Mouse (Mus musculus) hindbrain, embryonic 13.5 days (tissue): ENCODE data around the gene Olfr1186. TPM values are rescaled to one million over a fixed set of nuclear protein-coding genes. Genes with fewer than 3 reads are reported as not detected.
"Not testable (repeated sequence)": the region's sequence is repeated elsewhere in the genome, so short reads cannot be mapped to it uniquely, and the experiment has no call there.

Experiments
- ATAC-seq: fragments of 200-750 bp; cut with Nextera tagmentation; 2 replicates; pipeline ENCODE4 v1.8.0; 2017; ENCODE audit warnings: moderate TSS enrichment; ENCODE audit not compliant: low FRiP score
- H3K27ac ChIP-seq: fragments of 300-500 bp; sonication (generic); 2 replicates; pipeline ENCODE4 v1.5.1; 2015; ENCODE audit warnings: inconsistent platforms, mild to moderate bottlenecking, moderate library complexity
- H3K27me3 ChIP-seq: fragments of 300-500 bp; sonication (generic); 2 replicates; pipeline ENCODE4 v1.6.1; 2015; ENCODE audit warnings: mild to moderate bottlenecking, inconsistent platforms
- H3K36me3 ChIP-seq: fragments of 300-500 bp; sonication (generic); 2 replicates; pipeline ENCODE4 v1.6.1; 2015; ENCODE audit warnings: mild to moderate bottlenecking, inconsistent platforms
- H3K4me1 ChIP-seq: fragments of 300-500 bp; sonication (generic); replicated peaks from 2 replicates; pipeline ENCODE4 v1.6.1; 2015; ENCODE audit warnings: inconsistent platforms
- H3K4me2 ChIP-seq: fragments of 300-500 bp; sonication (generic); 2 replicates; pipeline ENCODE4 v1.6.1; 2015; ENCODE audit warnings: inconsistent platforms, mild to moderate bottlenecking, moderate library complexity
- H3K4me3 ChIP-seq: fragments of 300-500 bp; sonication (generic); 2 replicates; pipeline ENCODE4 v1.5.1; 2015; ENCODE audit warnings: mild to moderate bottlenecking, inconsistent platforms
- H3K9ac ChIP-seq: fragments of 300-500 bp; sonication (generic); 2 replicates; pipeline ENCODE4 v1.6.1; 2015; ENCODE audit warnings: mild to moderate bottlenecking, inconsistent platforms
- H3K9me3 ChIP-seq: fragments of 300-500 bp; sonication (generic); 2 replicates; pipeline ENCODE4 v1.6.1; 2016; ENCODE audit warnings: inconsistent platforms
- WGBS: fragments of 180-500 bp; shearing (Covaris S2); methylation state at CpG from one replicate; pipeline ENCODE4 v1.1.7; 2015; 5-methylcytosine and 5-hydroxymethylcytosine counted together
- polyA plus RNA-seq: library from polyadenylated mRNA; unstranded; fragments of >200 nt; fragmentation: Nextera tagmentation; extraction: Ambion mirVana; gene quantifications from 2 replicates; pipeline ENCODE4 v1.2.1, GENCODE M21; 2015

Olfr1186 gene
- not detected in 2 replicates for polyA plus RNA-seq

- Histone ChIP-seq H3K9me3 (no peaks in the 10 kb centered on the region), H3K27ac (no peak within 1 kb of the TSS), H3K4me1 (no peaks in the 10 kb centered on the region), H3K4me3 (no peak within 1 kb of the TSS), H3K9ac (no peak within 1 kb of the TSS), H3K27me3 (no peaks in the 10 kb centered on the region), H3K4me2 (no peak within 1 kb of the TSS), H3K36me3 (no peaks in the 10 kb centered on the region)
- WGBS, result 88% methylated on average over 2 of the region's 2 CpGs
- ATAC-seq, result no peak
Observed at GRCm38 (mm10) chr2:88518251-88518650, at the start of gene Olfr1186. TSS of gene Olfr1186 (plus strand) at chr2:88518551.

- Histone ChIP-seq H3K27ac (no peak within 1 kb of the TSS), H3K9ac (no peak within 1 kb of the TSS), H3K36me3 (no peaks in the 10 kb centered on the region), H3K9me3 (no peaks in the 10 kb centered on the region), H3K4me3 (no peak within 1 kb of the TSS), H3K4me2 (no peak within 1 kb of the TSS), H3K4me1 (no peaks in the 10 kb centered on the region), H3K27me3 (no peaks in the 10 kb centered on the region)
- no peak for ATAC-seq
- 90% methylated on average over 2 of the region's 2 CpGs for WGBS
Observed at GRCm38 (mm10) chr2:88483298-88483697, 35.1 kb upstream of the Olfr1186 start, which contains the start of gene Olfr1184. TSS of gene Olfr1184 (plus strand) at chr2:88483598.

- Histone ChIP-seq H3K4me3 (no peak within 1 kb of the TSS), H3K4me1 (no peaks in the 10 kb centered on the region), H3K27me3 (no peaks in the 10 kb centered on the region), H3K4me2 (no peak within 1 kb of the TSS), H3K27ac (no peak within 1 kb of the TSS), H3K36me3 (no peaks in the 10 kb centered on the region), H3K9me3 (no peaks in the 10 kb centered on the region), H3K9ac (no peak within 1 kb of the TSS)
- WGBS, result 72% methylated on average over 2 of the region's 2 CpGs
- ATAC-seq, result no peak
Observed at GRCm38 (mm10) chr2:88493020-88493419, 25.3 kb upstream of the Olfr1186 start, which contains the start of gene Olfr1185-ps1. TSS of gene Olfr1185-ps1 (plus strand) at chr2:88493320.

GRCm38 (mm10) chr2:88525720-88526119 lies 7.4 kb downstream of the Olfr1186 start:
- 79% methylated on average over 3 of the region's 3 CpGs for WGBS
- Histone ChIP-seq H3K27me3 (no peaks in the 10 kb centered on the region), H3K9ac (no peak overlapping the region), H3K4me1 (no peaks in the 10 kb centered on the region), H3K4me3 (no peak overlapping the region), H3K27ac (no peak overlapping the region), H3K9me3 (no peaks in the 10 kb centered on the region), H3K4me2 (no peak overlapping the region), H3K36me3 (no peaks in the 10 kb centered on the region)
- ATAC-seq, result no peak

GRCm38 (mm10) chr2:88556635-88557034 lies 38.3 kb downstream of the Olfr1186 start, which contains the start of gene Olfr1188:
TSS of gene Olfr1188 (plus strand) at chr2:88556935.
- no peaks in the 10 kb centered on the region for H3K9me3 ChIP-seq

GRCm38 (mm10) chr2:88572696-88573095 lies 54.3 kb downstream of the Olfr1186 start:
- H3K4me3 ChIP-seq, H3K4me2 ChIP-seq, H3K27me3 ChIP-seq, H3K36me3 ChIP-seq, H3K4me1 ChIP-seq, H3K27ac ChIP-seq, H3K9ac ChIP-seq, H3K9me3 ChIP-seq, ATAC-seq: not testable (repeated sequence)
- 93% methylated on average over 12 of the region's 12 CpGs for WGBS

More at GRCm38 (mm10) chr2:88556635-88557034, 38.3 kb downstream of the Olfr1186 start, which contains the start of gene Olfr1188:
- Histone ChIP-seq H3K27me3 (no peaks in the 10 kb centered on the region), H3K4me2 (no peak within 1 kb of the TSS), H3K27ac (no peak within 1 kb of the TSS), H3K4me3 (no peak within 1 kb of the TSS), H3K9ac (no peak within 1 kb of the TSS), H3K36me3 (no peaks in the 10 kb centered on the region), H3K4me1 (no peaks in the 10 kb centered on the region)
- WGBS, result 93% methylated on average over 2 of the region's 2 CpGs
- ATAC-seq, result no peak

Other genes with a start within 250 kb of the Olfr1186 start
- not detected in 2 replicates for gene Olfr1173, start 238.7 kb upstream of the Olfr1186 start, polyA plus RNA-seq
- not detected in 2 replicates for gene Olfr1174-ps, start 203.4 kb upstream of the Olfr1186 start, polyA plus RNA-seq
- gene Olfr1175-ps, start 191.3 kb upstream of the Olfr1186 start, polyA plus RNA-seq, result not detected in 2 replicates
- not detected in 2 replicates for gene Olfr1176, start 181.8 kb upstream of the Olfr1186 start, polyA plus RNA-seq
- not detected in 2 replicates for gene Olfr1177-ps, start 172.1 kb upstream of the Olfr1186 start, polyA plus RNA-seq
- not detected in 2 replicates for gene Olfr1178, start 131.5 kb upstream of the Olfr1186 start, polyA plus RNA-seq
- gene Olfr1179, start 112.1 kb upstream of the Olfr1186 start, polyA plus RNA-seq, result not detected in 2 replicates
- not detected in 2 replicates for gene Olfr1180, start 99.4 kb upstream of the Olfr1186 start, polyA plus RNA-seq
- not detected in 2 replicates for gene Olfr1181, start 92.4 kb upstream of the Olfr1186 start, polyA plus RNA-seq
- gene Gm13757, start 69.4 kb upstream of the Olfr1186 start, polyA plus RNA-seq, result not detected in 2 replicates
- gene Olfr1183, start 63.7 kb upstream of the Olfr1186 start, polyA plus RNA-seq, result not detected in 2 replicates
- not detected in 2 replicates for gene Olfr1184, start 35.0 kb upstream of the Olfr1186 start, polyA plus RNA-seq
- gene Olfr1185-ps1, start 25.2 kb upstream of the Olfr1186 start, polyA plus RNA-seq, result not detected in 2 replicates
- gene Olfr1188, start 38.4 kb downstream of the Olfr1186 start, polyA plus RNA-seq, result not detected in 2 replicates
- not detected in 2 replicates for gene Olfr1189, start 67.9 kb downstream of the Olfr1186 start, polyA plus RNA-seq
- not detected in 2 replicates for gene Olfr1191-ps1, start 122.0 kb downstream of the Olfr1186 start, polyA plus RNA-seq
- gene Olfr1192-ps1, start 130.0 kb downstream of the Olfr1186 start, polyA plus RNA-seq, result not detected in 2 replicates
- not detected in 2 replicates for gene Olfr1193, start 157.1 kb downstream of the Olfr1186 start, polyA plus RNA-seq
- not detected in 2 replicates for gene Olfr1195, start 170.6 kb downstream of the Olfr1186 start, polyA plus RNA-seq
- not detected in 2 replicates for gene Olfr1196, start 186.0 kb downstream of the Olfr1186 start, polyA plus RNA-seq
- gene Olfr1197, start 213.8 kb downstream of the Olfr1186 start, polyA plus RNA-seq, result not detected in 2 replicates
- not detected in 2 replicates for gene Olfr1198, start 232.8 kb downstream of the Olfr1186 start, polyA plus RNA-seq
- gene Olfr1199, start 241.9 kb downstream of the Olfr1186 start, polyA plus RNA-seq, result not detected in 2 replicates